Mouse (Mus musculus): ENCODE measurements around the gene Upf1.
A peak's percentile ranks its signal among the peaks of the same experiment; 100 is the strongest.

Upf1 gene

GRCm38 (mm10) chr8:70353194-70353817 lies at the start of gene Upf1:
Gene Upf1 (minus strand): TSS chr8:70353278.
- peak; percentile 99 for DNase-seq (ENCODE audit: inconsistent ontology term)

DNA sequence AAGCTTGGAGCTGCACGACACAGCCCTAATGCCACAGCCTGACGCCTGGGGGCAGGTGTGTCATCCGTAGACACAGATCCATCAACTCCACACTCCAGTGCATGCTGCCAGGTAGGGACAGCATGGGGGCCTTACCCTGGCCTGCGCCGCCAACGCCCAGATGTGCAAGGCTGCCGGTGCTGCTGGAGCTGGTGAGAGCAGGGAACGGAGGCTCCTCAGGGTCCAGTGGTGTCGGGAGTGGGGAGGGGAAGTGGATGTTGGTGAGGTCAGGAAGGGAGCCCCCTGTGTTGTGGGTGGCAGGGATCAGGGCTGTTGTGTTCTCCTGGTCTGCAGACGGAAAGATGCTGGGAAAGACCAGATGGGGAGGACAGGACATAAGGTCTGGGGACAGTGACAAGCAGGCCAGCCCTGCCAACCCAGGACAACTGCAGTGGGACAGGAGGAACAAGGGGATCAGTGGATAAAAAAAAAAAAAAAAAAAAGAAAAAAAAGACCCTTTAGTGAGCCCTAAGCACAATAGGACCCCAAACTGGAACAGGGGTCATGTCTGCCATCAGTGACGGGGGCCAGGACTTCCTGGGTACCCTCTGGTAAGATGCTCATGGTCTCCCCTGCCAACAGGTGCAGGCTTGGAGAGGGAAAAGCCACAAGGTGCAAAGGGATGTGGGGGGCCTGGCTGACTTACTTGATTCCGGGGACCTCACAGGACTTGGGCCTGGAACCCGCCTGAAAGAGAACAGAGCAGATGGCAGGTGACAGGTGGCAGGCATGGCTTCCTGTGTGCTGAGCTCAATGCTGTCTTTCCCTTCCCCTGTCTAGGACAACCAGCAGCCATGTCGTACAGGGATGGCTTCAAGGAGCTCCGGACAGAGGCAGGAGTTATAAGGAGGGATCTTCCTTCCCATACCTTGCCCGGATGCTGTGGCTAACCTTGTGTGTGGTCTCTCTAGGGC lies 44.8 kb upstream of the Upf1 start:
- no peak for DNase-seq (ENCODE audit: inconsistent ontology term)

- DNase-seq (ENCODE audit: inconsistent ontology term) = no peak
Observed at GRCm38 (mm10) chr8:70396184-70396583, 43.1 kb upstream of the Upf1 start.

DNA sequence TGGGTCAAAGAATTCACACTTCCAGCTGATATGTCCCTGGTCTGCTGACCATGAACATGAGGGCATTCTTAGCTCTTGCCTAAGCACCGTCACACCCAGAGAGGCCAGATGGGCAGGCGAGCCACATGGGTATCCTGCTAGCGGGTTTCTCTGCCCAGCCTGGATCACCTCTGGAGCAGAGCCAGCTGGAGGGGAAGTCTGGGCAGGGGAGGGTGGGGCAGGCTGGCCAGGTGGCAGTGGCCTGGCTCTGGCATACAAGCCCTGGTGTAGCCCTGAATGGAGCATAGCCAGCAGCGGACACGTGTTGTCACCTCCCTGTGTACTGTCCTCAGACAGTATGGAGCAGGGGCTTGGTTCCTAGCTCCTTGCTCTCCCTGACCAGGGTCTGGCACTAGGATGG lies 42.6 kb upstream of the Upf1 start:
- DNase-seq (ENCODE audit: inconsistent ontology term) = no peak

GRCm38 (mm10) chr8:70394269-70394998 lies 41.4 kb upstream of the Upf1 start:
- no peak for DNase-seq (ENCODE audit: inconsistent ontology term)

GRCm38 (mm10) chr8:70393087-70393486 lies 40.0 kb upstream of the Upf1 start:
- DNase-seq (ENCODE audit: inconsistent ontology term) = no peak

- DNase-seq (ENCODE audit: inconsistent ontology term) = no peak
Observed at GRCm38 (mm10) chr8:70389678-70390077, 36.6 kb upstream of the Upf1 start.

DNA sequence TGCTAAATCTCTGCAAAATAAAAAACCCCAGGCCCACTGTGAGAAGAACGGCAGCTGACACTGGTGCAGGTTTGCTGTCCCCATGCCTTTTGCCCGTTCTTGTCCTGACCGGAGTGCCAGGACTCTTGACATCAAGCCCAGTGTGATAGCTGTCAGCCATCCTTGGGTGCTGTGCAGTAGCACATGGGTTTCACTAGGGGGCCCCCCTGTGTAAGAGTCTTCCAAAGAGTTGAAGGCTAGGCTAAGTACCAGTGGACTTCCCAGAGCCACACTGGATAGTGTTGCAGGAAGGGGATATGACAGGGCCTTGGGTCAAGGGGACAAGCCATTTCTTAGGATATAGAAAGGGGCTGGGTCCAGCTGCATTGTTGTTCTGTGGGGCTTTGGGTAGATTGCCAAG lies 30.2 kb upstream of the Upf1 start:
- DNase-seq (ENCODE audit: inconsistent ontology term) = peak; percentile 70

GRCm38 (mm10) chr8:70380069-70380468 lies 27.0 kb upstream of the Upf1 start:
- no peak for DNase-seq (ENCODE audit: inconsistent ontology term)

DNA sequence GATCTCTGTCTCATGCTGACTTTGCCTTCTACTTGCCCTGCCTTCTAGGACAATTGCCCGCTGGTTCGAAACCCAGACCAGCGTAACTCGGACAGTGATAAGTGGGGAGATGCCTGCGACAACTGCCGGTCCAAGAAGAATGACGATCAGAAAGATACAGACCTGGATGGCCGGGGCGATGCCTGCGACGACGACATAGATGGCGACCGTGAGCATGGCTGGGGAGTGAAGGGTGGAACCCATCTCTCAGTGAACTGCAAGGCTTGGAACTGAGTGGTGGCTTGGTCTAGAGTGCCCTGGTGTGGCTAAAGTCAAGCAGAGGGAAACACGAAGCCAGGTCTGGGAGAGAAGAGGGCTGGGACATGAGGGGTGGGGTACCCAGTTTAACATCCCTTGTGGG lies 24.0 kb upstream of the Upf1 start:
- no peak for DNase-seq (ENCODE audit: inconsistent ontology term)

DNA sequence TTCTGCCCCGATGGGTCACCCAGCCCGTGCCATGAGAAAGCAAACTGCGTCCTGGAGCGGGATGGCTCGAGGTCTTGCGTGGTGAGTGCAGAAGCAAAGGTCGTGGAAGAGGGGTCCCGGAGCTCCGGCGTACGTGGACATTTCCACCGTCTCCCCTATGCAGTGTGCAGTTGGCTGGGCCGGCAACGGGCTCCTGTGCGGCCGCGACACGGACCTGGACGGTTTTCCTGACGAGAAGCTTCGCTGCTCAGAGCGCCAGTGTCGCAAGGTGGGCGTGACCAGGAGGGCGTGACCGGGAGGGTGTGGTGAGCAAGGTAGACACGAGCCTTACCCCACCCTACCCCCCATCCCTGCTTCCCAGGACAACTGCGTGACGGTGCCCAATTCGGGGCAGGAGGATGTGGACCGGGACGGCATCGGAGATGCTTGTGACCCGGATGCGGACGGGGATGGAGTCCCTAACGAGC lies 23.2 kb upstream of the Upf1 start:
- no peak for DNase-seq (ENCODE audit: inconsistent ontology term)

- DNase-seq (ENCODE audit: inconsistent ontology term) = no peak
Observed at GRCm38 (mm10) chr8:70375212-70375859, 22.3 kb upstream of the Upf1 start.

DNA sequence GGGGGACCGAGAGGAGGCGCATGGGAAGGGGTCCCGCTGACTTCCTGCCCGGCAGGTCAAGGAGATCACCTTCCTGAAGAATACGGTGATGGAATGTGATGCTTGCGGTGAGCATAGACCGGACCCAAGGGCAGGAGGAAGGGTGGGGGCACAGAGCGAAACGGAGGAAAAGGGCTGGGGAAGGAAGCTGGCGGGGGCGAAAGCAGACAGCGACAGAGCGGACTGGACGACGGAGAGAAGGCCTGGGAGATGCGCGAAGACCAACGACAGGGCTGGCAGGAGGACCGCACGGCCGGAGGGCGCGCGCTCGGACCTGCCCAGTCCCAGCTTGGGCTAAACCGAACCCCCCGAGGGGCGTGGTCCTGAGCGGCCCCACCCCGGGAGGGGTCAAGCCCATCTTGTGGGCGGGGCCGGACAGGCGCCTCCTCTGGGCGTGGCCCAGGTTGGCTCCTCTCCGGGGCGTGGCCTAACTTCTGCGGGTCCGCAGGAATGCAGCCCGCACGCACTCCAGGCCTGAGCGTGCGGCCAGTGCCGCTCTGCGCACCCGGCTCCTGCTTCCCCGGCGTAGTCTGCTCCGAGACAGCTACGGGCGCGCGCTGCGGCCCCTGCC lies 21.3 kb upstream of the Upf1 start:
- DNase-seq (ENCODE audit: inconsistent ontology term) = peak; percentile 90

DNA sequence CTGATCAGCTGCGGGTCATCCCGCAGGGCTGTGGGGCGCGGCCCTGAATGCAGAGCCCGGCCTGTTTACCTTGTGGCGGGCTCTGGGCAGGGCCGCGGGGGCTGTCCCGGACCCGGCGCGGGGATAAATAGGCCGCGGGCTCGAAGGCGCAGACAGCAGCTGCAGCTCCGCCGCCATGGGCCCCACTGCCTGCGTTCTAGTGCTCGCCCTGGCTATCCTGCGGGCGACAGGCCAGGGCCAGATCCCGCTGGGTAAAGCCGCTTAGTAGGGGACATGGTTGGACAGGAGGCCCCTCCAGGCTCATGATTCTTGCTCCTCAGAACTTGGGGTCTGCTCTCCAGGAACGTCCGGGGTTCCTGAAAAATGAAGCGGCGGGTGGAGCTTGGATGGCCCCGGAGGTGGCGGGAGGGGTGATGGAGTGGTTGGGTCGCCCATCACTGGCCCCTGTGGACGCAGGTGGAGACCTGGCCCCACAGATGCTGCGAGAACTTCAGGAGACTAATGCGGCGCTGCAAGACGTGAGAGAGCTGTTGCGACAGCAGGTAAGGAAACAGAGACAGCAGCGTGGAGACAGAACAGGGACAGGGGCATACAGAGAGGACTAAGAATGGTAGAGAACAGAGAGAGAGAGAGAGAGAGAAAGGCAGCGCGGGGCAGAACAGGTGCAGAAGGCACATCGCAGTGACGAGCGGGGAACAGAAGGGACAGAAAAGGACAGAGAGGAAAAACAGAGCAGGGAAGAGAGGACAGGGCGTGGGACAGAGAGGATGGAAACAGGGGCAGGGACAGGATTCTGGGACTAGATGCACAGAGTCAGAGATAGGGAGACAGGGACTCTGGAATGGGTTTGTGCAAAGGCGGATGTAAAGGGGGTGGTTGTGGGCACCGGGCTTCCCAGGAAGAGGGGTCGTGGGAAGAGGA lies 20.6 kb upstream of the Upf1 start, which contains the start of gene Comp:
Comp (plus strand) TSS at position 162 of the 921 bp plus-strand sequence.
- DNase-seq (ENCODE audit: inconsistent ontology term) = no peak

DNA sequence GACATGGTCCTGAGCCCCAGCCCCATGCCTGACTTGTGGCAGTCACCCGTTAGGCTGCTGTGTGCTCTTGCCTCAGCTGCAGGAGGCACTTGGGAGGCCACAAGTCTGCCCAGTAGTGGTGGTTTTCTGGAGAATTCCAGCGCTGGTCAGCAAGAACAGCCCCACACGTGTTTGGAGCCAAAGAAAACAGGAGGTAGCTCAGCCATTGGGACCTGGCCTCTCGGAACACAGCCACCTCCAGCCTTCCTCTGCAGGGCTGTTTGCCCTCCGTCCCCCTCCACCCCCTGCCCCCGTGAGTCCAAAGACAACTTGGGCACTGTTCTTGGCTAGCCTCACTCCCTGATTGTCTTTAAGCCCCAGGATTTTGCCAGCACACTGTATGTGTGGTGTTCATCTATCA lies 18.9 kb upstream of the Upf1 start:
- peak; percentile 54 for DNase-seq (ENCODE audit: inconsistent ontology term)

- DNase-seq (ENCODE audit: inconsistent ontology term) = peak; percentile 51
Observed at GRCm38 (mm10) chr8:70370476-70370875, 17.4 kb upstream of the Upf1 start.

GRCm38 (mm10) chr8:70366588-70366987 lies 13.5 kb upstream of the Upf1 start:
- no peak for DNase-seq (ENCODE audit: inconsistent ontology term)

DNA sequence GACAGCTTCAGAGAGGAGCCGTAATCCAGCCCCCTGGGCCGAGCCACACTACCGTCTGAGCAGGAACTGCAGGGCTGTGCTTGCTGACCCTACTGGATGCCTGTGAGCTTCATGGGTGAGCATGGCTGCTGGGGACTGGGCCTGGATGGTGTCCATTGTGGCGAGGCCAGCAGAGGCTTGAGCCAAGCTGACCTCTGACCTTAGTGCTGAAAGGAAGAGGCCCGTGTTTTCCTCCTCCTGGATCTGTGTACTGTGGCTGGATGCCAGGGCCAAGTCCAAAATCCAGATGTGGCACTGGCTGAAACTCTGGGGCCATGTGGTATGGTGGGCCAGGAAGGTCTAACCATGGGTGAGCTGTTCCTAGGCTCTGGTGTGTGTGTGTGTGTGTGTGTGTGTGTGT lies 11.0 kb upstream of the Upf1 start:
- no peak for DNase-seq (ENCODE audit: inconsistent ontology term)

GRCm38 (mm10) chr8:70361484-70362032 lies 8.5 kb upstream of the Upf1 start:
- DNase-seq (ENCODE audit: inconsistent ontology term) = no peak

- peak; percentile 35 for DNase-seq (ENCODE audit: inconsistent ontology term)
Observed at GRCm38 (mm10) chr8:70360769-70361168, 7.7 kb upstream of the Upf1 start.

All from Muller cell, postnatal 12 days (primary cell).